Mouse (Mus musculus) heart, postnatal 0 days (tissue): ENCODE data around the gene Tbck. TPM values are rescaled to one million over a fixed set of nuclear protein-coding genes. Genes with fewer than 3 reads are reported as not detected.

Source experiments
- ATAC-seq: fragments of 200-750 bp; cut with Nextera tagmentation; 2 replicates; pipeline ENCODE4 v1.8.0; 2017; ENCODE audit warnings: low read depth, moderate number of reproducible peaks, moderate library complexity; ENCODE audit not compliant: insufficient read depth
- DNase-seq: peaks from one replicate; pipeline ENCODE4 v3.0.0-alpha.2; 2016; ENCODE audit warnings: low spot score
- H3K27ac ChIP-seq: fragments of 300-500 bp; sonication (generic); 2 replicates; pipeline ENCODE4 v1.5.1; 2014; ENCODE audit warnings: low read depth, mild to moderate bottlenecking
- H3K27me3 ChIP-seq: fragments of 300-500 bp; sonication (generic); 2 replicates; pipeline ENCODE4 v1.6.1; 2014; ENCODE audit warnings: low read length, mixed read lengths; ENCODE audit not compliant: control insufficient read depth, insufficient read depth
- H3K36me3 ChIP-seq: fragments of 300-500 bp; sonication (generic); replicated peaks from 2 replicates; pipeline ENCODE4 v1.6.1; 2014; ENCODE audit warnings: low read length, mixed read lengths; ENCODE audit not compliant: control insufficient read depth, insufficient read depth
- H3K4me1 ChIP-seq: fragments of 300-500 bp; sonication (generic); 2 replicates; pipeline ENCODE4 v1.6.1; 2014; ENCODE audit warnings: antibody characterized with exemption; ENCODE audit not compliant: control insufficient read depth, insufficient read depth
- H3K4me2 ChIP-seq: fragments of 300-500 bp; sonication (generic); 2 replicates; pipeline ENCODE4 v1.6.1; 2014; ENCODE audit warnings: low read depth, mild to moderate bottlenecking, low read length, moderate library complexity
- H3K4me3 ChIP-seq: fragments of 300-500 bp; sonication (generic); 2 replicates; pipeline ENCODE4 v1.5.1; 2014; ENCODE audit warnings: low read depth, low read length
- H3K9ac ChIP-seq: fragments of 300-500 bp; sonication (generic); replicated peaks from 2 replicates; pipeline ENCODE4 v1.6.1; 2014; ENCODE audit warnings: low read depth, low read length, mixed read lengths
- H3K9me3 ChIP-seq: fragments of 300-500 bp; sonication (generic); replicated peaks from 2 replicates; pipeline ENCODE4 v1.6.1; 2016; ENCODE audit warnings: low read length; ENCODE audit not compliant: control insufficient read depth
- CTCF ChIP-seq: IDR thresholded peaks from 2 replicates; pipeline ENCODE4 v1.5.1; 2016; ENCODE audit warnings: antibody characterized with exemption, control low read depth, low read depth
- EP300 ChIP-seq: IDR thresholded peaks from 2 replicates; pipeline ENCODE4 v1.6.1; 2016; ENCODE audit warnings: antibody characterized with exemption, low read depth
- WGBS: fragments of 180-500 bp; shearing (Covaris S2); extraction: QIAGEN DNeasy Blood & Tissue Kit; methylation state at CpG from one replicate; pipeline ENCODE4 v1.1.7; 2014; 5-methylcytosine and 5-hydroxymethylcytosine counted together
- polyA plus RNA-seq: library from polyadenylated mRNA; unstranded; fragments of >200 nt; fragmentation: Nextera tagmentation; extraction: Ambion mirVana; gene quantifications from 2 replicates; pipeline ENCODE4 v1.2.1, GENCODE M21; 2015
- total RNA-seq: library from RNA; depleted of rRNA; stranded (reverse); fragments of >200 nt; gene quantifications from 2 replicates; pipeline ENCODE4 v1.2.3, GENCODE M21; 2014; ENCODE audit warnings: low replicate concordance; rRNA removed

Tbck gene
- total and polyA plus RNA-seq, 2 experiments from 2014 or later, result 9.9 to 11.9 TPM

GRCm38 (mm10) chr3:132880826-132881225 lies 196.9 kb downstream of the Tbck start:
- Histone ChIP-seq H3K36me3 (no peaks in the 10 kb centered on the region), H3K4me1 (no peaks in the 10 kb centered on the region; the same call in 1 of the 2 replicates), H3K9ac (no peak overlapping the region), H3K27me3 (no peaks in the 10 kb centered on the region), H3K4me2 (no peak overlapping the region), H3K9me3 (no peaks in the 10 kb centered on the region), H3K27ac (no peak overlapping the region), H3K4me3 (no peak overlapping the region)
- 62% methylated on average over 9 of the region's 9 CpGs for WGBS
- TF ChIP-seq CTCF, result no peak
- no peak for TF ChIP-seq EP300
- DNase-seq (no peak), ATAC-seq (no peak)

GRCm38 (mm10) chr3:132883256-132883655 lies 199.3 kb downstream of the Tbck start:
- Histone ChIP-seq H3K27me3 (no peaks in the 10 kb centered on the region), H3K36me3 (no peaks in the 10 kb centered on the region), H3K4me2 (no peak overlapping the region), H3K9ac (no peak overlapping the region), H3K4me3 (no peak overlapping the region), H3K4me1 (no peaks in the 10 kb centered on the region), H3K27ac (no peak overlapping the region), H3K9me3 (no peaks in the 10 kb centered on the region)
- TF ChIP-seq EP300 (no peak), CTCF (no peak)
- WGBS, result 79% methylated on average over 9 of the region's 9 CpGs
- DNase-seq (no peak), ATAC-seq (no peak)

GRCm38 (mm10) chr3:132884459-132884858 lies 200.5 kb downstream of the Tbck start:
- no peak for TF ChIP-seq EP300
- no peak for TF ChIP-seq CTCF
- DNase-seq, result no peak
- Histone ChIP-seq H3K9ac (no peak overlapping the region), H3K4me2 (no peak overlapping the region), H3K9me3 (no peaks in the 10 kb centered on the region), H3K27me3 (no peaks in the 10 kb centered on the region), H3K27ac (no peak overlapping the region), H3K4me1 (no peaks in the 10 kb centered on the region), H3K4me3 (no peak overlapping the region), H3K36me3 (no peaks in the 10 kb centered on the region)
- no peak for ATAC-seq
- 77% methylated on average over 10 of the region's 10 CpGs for WGBS

- ATAC-seq, result no peak
- WGBS, result 45% methylated on average over 6 of the region's 6 CpGs
- H3K4me1 ChIP-seq, result no peaks in the 10 kb centered on the region
Measured at GRCm38 (mm10) chr3:132886419-132887050, 202.6 kb downstream of the Tbck start.

GRCm38 (mm10) chr3:132887074-132887848 lies 203.3 kb downstream of the Tbck start:
- H3K4me2 ChIP-seq, result no peak overlapping the region

More at GRCm38 (mm10) chr3:132886419-132887050, 202.6 kb downstream of the Tbck start:
- no peak overlapping the region for H3K4me3 ChIP-seq
- no peak overlapping the region for H3K9ac ChIP-seq
- no peak for DNase-seq
- TF ChIP-seq EP300 (no peak), CTCF (no peak)
- H3K27ac ChIP-seq, result no peak overlapping the region
- H3K4me2 ChIP-seq, result no peak overlapping the region
- H3K27me3 ChIP-seq, result no peaks in the 10 kb centered on the region
- no peaks in the 10 kb centered on the region for H3K36me3 ChIP-seq
- H3K9me3 ChIP-seq, result no peaks in the 10 kb centered on the region

More at GRCm38 (mm10) chr3:132887074-132887848, 203.3 kb downstream of the Tbck start:
- DNase-seq, result no peak
- no peaks in the 10 kb centered on the region for H3K36me3 ChIP-seq
- ATAC-seq, result no peak
- no peaks in the 10 kb centered on the region for H3K27me3 ChIP-seq
- TF ChIP-seq CTCF (no peak), EP300 (no peak)
- no peaks in the 10 kb centered on the region for H3K9me3 ChIP-seq
- no peak overlapping the region for H3K4me3 ChIP-seq
- H3K27ac ChIP-seq, result no peak overlapping the region
- no peak overlapping the region for H3K9ac ChIP-seq
- no peaks in the 10 kb centered on the region for H3K4me1 ChIP-seq
- WGBS, result 83% methylated on average over 16 of the region's 16 CpGs

Other genes starting within 250 kb of the Tbck start
- gene Gimd1, start 54.3 kb upstream of the Tbck start, total RNA-seq, result not detected in 2 replicates
- not detected in 2 replicates for gene Gimd1, start 54.3 kb upstream of the Tbck start, polyA plus RNA-seq
- 26.9 and 42.5 TPM in 2 replicates for gene Aimp1, start 226 bp downstream of the Tbck start, total RNA-seq
- 53.2 and 55.8 TPM in 2 replicates for gene Aimp1, start 226 bp downstream of the Tbck start, polyA plus RNA-seq